Mouse (Mus musculus): ENCODE data around the gene 4931423N10Rik.
"Not testable (repeated sequence)": the region's sequence is repeated elsewhere in the genome, so short reads cannot be mapped to it uniquely, and the experiment has no call there.

The 4931423N10Rik gene

DNA sequence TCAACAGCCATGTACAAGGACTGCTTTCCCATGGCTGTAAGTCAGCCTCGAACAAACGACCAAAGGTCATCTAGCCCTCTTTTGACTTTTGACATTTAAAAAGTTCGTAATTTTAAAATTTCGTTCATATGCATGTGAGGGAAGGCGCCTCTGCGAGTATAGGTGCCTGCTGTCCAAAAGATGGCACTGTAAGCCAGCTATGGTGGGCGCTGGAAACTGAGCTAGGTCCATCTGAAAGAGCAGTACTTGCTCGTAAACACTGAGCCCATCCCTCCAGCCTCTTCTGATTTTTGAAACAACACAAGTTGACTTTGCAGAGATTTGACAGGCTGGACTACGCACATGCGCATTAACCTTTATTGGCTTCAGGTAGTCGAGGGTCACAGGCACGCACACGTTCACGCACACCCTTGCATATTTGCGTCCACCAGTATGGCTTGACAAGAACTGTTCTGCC is at the start of gene 4931423N10Rik:
Gene 4931423N10Rik (plus strand): TSS at position 407 of the 457 bp plus-strand sequence.
- no peak for DNase-seq

DNA sequence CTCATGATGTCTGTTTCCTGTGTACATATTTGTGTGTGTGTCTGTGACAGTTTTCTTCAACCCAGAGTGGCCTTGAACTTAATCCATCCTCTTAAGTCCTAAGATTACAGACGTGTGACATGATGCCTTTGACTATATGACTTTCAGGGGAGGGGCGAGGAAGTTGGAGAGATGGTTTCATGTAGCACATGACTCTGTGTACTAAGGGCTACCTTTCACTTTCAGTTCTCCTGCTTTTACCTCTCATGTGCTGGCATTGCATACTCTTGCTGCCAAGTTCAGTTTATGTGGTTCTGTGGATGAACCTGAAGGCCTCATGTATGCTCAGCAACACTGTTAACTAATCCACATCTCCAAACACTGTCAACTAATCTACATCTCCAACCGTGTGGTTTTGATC is 35.0 kb upstream of the 4931423N10Rik start:
- DNase-seq: no peak

DNA sequence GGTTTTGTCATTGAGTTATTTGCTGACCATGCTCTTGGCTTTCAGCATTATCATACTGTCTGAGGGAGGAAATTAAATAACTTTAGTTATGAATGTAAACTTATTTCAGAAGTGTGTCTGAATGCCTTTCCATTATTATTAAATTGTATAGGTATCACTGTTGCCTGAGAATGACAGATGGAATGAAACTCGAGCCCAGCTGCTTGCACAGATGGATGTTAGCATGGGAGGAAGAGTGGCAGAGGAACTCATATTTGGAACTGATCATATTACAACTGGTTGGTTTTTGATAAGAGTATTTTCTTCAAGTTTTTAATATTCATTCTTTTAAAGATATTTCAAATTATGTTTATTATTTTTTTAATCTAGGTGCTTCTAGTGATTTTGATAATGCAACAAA is 12.9 kb upstream of the 4931423N10Rik start:
- DNase-seq: no peak

DNA sequence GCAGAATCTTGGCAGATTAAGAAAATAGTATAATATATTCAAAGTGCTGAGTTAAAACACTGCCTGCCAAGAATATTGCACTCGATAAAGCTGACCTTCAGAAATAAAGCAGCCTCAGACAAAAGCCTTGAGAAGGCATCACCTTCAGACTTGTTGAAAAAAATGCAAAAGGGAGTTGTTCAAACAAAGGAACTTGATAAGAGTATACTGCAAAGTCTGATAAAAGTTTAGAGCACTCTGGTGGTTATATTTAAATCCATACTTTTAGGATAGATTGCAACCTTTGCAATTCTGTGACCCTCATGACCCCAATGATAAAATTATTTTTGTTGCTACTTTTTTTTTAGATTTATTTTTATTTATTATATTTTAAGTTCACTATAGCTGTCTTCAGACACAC is 6.2 kb upstream of the 4931423N10Rik start:
- DNase-seq: no peak

DNA sequence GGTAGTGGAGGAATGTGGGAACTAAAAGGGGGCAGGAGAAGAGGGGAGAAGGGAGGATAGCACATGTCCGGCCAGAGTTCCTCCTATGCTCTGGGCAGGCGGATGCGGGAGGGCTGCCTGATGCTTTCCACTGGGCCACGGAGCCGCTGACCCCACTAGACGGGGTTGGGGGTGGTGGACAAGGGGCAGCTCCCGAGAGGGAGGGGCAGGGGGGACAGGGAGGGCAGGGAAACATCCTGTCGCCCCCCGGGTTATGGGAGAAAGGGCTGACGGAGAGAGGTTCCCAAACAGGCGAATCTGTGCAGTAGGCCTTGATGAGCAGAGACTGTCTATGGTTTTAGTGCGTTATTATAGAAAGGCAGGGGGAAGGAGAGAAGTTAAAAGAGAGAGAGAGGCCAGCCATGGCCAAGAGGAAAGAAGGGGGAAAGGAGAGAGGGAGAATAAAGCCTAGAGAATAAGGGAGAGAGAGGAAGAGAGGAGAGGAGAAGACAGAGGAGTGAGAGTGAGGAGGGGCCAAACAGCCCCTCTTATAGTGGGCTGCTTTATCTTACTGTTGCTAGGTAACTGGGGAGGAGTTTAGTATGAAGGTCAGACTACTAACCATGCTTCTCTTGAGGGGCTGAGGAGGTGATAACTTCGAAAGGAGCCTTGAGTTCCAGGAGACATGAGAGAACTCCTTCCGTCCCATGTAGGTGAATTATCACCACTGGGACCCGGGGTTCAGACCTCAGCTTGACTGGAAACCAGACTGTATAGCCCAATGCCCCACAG is 4.2 kb upstream of the 4931423N10Rik start:
- no peak for DNase-seq

DNA sequence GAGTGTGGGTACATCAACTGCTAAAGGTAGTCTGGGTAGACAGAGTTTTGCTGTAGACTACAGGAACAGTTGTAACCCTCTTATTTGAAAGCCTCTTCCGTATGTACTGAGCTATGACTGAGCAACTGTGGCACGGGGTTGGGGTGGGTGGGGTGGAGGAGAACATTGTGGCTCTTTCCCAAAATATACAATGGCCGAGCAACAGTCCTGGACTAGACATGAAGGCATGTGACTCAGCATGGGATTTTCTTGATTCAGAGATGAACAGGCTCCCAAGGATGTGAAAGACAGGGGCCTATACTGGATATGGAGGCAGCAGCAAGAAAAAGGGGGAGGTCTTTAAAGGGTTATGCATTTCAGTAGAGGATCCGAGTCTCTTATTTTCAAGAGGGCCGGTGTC is 6.4 kb downstream of the 4931423N10Rik start:
- no peak for DNase-seq

DNA sequence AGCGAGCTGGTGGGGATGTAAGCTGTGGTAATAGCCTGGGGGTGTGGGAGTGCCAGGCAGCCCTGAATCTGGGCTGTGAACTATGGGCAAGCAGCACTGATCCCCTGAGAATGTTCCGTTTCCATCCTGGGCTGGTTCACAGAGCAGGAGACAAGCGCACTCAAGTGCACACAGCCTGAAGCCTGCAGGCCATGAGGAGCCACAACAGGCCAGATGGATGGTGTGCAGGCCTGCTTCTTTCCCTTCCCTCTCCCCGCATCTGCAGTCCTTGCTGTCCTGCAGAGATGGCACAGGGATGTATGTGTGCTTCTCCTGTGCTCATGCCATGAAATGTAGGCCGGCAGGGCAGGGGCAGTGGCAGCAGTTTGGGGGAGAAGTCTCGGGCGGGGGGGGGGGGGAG is 17.9 kb downstream of the 4931423N10Rik start:
- no peak for DNase-seq

DNA sequence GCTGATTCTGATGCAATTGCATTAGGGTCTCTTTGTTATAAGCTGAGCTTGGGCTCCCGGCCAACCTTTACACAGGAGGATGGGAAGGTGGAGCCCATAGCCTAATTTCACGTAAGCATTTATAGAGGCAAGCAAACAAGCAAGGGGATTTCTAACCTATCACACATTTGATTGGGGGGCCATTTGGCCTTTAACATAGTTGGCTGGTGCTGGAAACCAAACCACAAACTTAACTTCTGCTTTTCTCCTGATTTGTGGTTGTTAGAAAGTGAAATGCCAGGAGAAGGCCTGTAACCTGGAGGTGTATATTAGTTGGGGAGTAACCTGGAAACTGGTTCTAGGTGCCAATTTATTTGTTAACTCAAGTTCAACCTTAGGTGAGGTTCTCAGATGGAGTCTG is 21.2 kb downstream of the 4931423N10Rik start:
- DNase-seq: no peak

DNA sequence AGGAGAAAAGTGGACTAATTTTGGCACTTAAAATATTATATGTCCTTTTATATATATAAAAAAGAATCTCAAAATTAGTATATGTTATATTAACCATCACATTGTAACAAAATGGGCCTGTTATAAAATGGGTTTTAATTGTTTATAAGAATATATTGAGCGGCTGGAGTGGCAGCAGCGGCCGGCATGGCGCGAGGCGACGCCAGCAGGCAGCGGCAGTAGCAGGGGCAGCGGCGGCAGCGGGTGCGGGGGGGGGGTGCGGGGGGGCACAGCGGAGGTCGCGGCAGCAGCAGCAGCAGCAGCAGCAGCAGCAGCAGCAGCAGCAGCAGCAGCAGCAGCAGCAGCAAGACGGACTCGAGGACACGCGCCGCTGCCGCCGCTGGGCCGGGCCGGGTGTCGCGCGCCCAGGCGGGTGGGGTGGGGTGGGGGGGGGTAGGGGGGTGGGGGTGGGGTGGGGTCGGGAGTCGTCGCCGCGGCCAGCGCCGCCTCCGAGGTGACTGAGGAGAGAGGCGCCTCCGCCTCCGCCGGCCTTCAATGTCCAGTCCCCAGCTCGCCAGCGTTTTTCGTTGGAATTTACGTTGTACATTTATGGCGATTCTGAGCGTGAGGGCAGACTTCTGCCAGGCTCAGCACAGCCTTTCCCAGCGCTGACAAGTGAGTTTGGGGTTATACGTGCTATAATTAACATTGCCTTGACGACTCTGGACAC is 26.9 kb downstream of the 4931423N10Rik start:
- DNase-seq: no peak

DNA sequence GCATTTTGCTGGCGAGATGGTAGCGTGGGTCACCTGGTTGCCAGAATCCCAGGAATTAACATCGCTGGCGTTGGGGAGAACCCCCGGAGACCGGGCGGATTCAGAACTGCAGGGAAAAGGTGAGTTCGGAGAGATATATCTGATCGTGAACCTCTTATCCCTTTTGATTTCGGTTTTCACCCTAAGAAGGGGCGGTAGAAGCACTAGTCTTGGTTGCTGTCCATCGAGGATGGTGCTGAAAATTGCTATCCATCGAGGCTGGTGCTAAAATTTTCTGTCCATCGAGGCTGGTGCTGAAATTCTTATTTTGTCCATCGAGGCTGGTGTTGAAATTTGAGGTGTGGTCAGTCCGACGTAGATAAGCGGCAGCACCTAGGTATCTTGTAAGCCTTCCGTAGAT is 83.7 kb downstream of the 4931423N10Rik start:
- DNase-seq: not testable (repeated sequence)

DNA sequence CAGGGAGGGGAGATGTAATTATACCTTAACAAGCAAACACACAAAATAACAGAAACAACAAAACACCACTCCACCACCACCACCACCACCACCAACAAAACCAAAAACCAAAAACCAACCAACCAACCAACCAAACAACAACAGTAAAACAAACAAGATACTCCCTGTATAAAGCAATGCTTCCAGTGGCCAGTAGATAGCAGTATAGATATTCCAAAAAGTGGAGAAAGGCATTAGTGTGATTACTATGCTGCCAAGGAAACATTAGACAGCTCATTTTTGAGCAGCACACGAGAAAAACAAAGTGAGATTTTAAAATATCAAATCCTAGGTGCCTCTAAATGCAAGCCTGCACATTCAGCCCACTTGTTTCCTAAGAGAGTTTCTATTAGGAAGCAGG is 107.6 kb downstream of the 4931423N10Rik start:
- DNase-seq: no peak
